Mouse (Mus musculus) MEL (cell line): Measurements from ENCODE around the gene Erbin. TPM values are rescaled to one million over a fixed set of nuclear protein-coding genes. Genes with fewer than 3 reads are reported as not detected.

Source experiments
- DNase-seq: peaks from one replicate; pipeline ENCODE4 v3.0.0; 2011; ENCODE audit warnings: low read depth, low spot score
- H3K27ac ChIP-seq: 2 replicates; pipeline ENCODE4 v1.5.1; 2012; ENCODE audit warnings: low read depth, mild to moderate bottlenecking, control low read depth, low read length, moderate library complexity; ENCODE audit not compliant: control insufficient read depth
- H3K27me3 ChIP-seq, 2 experiments: fragments of 150-350 bp in 1 of 2; sonication (generic) in 1 of 2; 2 replicates each; pipeline ENCODE4 v1.6.1; 2012; ENCODE audit warnings: low read length in 2 of 2, mild to moderate bottlenecking in 2 of 2, improper control_type of control experiment in 1 of 2, moderate library complexity in 1 of 2; ENCODE audit not compliant: insufficient read depth in 2 of 2, control insufficient read depth in 1 of 2
- H3K36me3 ChIP-seq, 2 experiments: 2 replicates each; pipeline ENCODE4 v1.6.1; 2012 to 2014; ENCODE audit warnings: low read length in 2 of 2, improper control_type of control experiment in 1 of 2, inconsistent platforms in 1 of 2, mild to moderate bottlenecking in 1 of 2; ENCODE audit not compliant: insufficient read depth in 2 of 2, control insufficient read depth in 1 of 2
- H3K4me1 ChIP-seq, 2 experiments: fragments of 150-350 bp in 1 of 2; sonication (generic) in 1 of 2; 2 replicates each; pipeline ENCODE4 v1.6.1; 2012; ENCODE audit warnings: low read length in 2 of 2, improper control_type of control experiment in 1 of 2, mild to moderate bottlenecking in 1 of 2; ENCODE audit not compliant: insufficient read depth in 2 of 2, control insufficient read depth in 1 of 2
- H3K4me3 ChIP-seq, 2 experiments: fragments of 150-350 bp in 1 of 2; sonication (generic) in 1 of 2; 2 replicates each; pipeline ENCODE4 v1.5.1; 2012; ENCODE audit warnings: low read depth in 2 of 2, low read length in 2 of 2, mild to moderate bottlenecking in 2 of 2, moderate library complexity in 2 of 2, control low read depth in 1 of 2, improper control_type of control experiment in 1 of 2; ENCODE audit not compliant: control insufficient read depth in 1 of 2, insufficient read depth in 1 of 2
- H3K79me2 ChIP-seq: 2 replicates; pipeline ENCODE4 v1.6.1; 2012; ENCODE audit warnings: mild to moderate bottlenecking, low read length, moderate library complexity; ENCODE audit not compliant: control insufficient read depth, poor library complexity, insufficient read depth
- H3K9ac ChIP-seq: 2 replicates; pipeline ENCODE4 v1.6.1; 2012; ENCODE audit warnings: low read depth, mild to moderate bottlenecking, control low read depth, low read length, moderate library complexity; ENCODE audit not compliant: control insufficient read depth, poor library complexity, severe bottlenecking
- H3K9me3 ChIP-seq: fragments of 150-350 bp; sonication (generic); replicated peaks from 2 replicates; pipeline ENCODE4 v1.6.1; 2012; ENCODE audit warnings: mild to moderate bottlenecking, low read length, improper control_type of control experiment, moderate library complexity; ENCODE audit not compliant: insufficient read depth
- BHLHE40 ChIP-seq: IDR thresholded peaks from 2 replicates; pipeline ENCODE4 v1.6.1; 2012; ENCODE audit warnings: low read depth, mild to moderate bottlenecking, inconsistent platforms, low read length, improper control_type of control experiment, borderline replicate concordance
- CHD1 ChIP-seq: IDR thresholded peaks from 2 replicates; pipeline ENCODE4 v1.6.1; 2012; ENCODE audit warnings: low read depth, mild to moderate bottlenecking, inconsistent platforms, low read length, improper control_type of control experiment
- CHD2 ChIP-seq: IDR thresholded peaks from 2 replicates; pipeline ENCODE4 v1.6.1; 2011; ENCODE audit warnings: low read length, improper control_type of control experiment
- ETS1 ChIP-seq: IDR thresholded peaks from 2 replicates; pipeline ENCODE4 v1.6.1; 2012; ENCODE audit warnings: low read depth, mild to moderate bottlenecking, inconsistent platforms, low read length, improper control_type of control experiment, moderate library complexity
- GATA1 ChIP-seq: IDR thresholded peaks from 2 replicates; pipeline ENCODE4 v1.6.1; 2011; ENCODE audit warnings: low read depth, low read length, improper control_type of control experiment
- HCFC1 ChIP-seq: IDR thresholded peaks from 2 replicates; pipeline ENCODE4 v1.6.1; 2012; ENCODE audit warnings: low read depth, mild to moderate bottlenecking, inconsistent platforms, low read length, improper control_type of control experiment, moderate library complexity
- KAT2A ChIP-seq: conservative IDR thresholded peaks from 2 replicates; pipeline ENCODE4 v1.6.1; 2012; ENCODE audit warnings: low read depth, low read length, improper control_type of control experiment, inconsistent platforms
- MAFK ChIP-seq: IDR thresholded peaks from 2 replicates; pipeline ENCODE4 v1.6.1; 2011; ENCODE audit warnings: low read depth, mild to moderate bottlenecking, low read length, improper control_type of control experiment, borderline replicate concordance
- MAX ChIP-seq: IDR thresholded peaks from 2 replicates; pipeline ENCODE4 v1.6.1; 2011; ENCODE audit warnings: low read length, improper control_type of control experiment
- MEF2A ChIP-seq: IDR thresholded peaks from 2 replicates; pipeline ENCODE4 v1.6.1; 2014; ENCODE audit warnings: low read depth, mild to moderate bottlenecking, inconsistent platforms, low read length, improper control_type of control experiment; ENCODE audit not compliant: poor library complexity, insufficient replicate concordance, severe bottlenecking; ENCODE audit errors: extremely low read depth
- MXI1 ChIP-seq: IDR thresholded peaks from 2 replicates; pipeline ENCODE4 v1.6.1; 2011; ENCODE audit warnings: mild to moderate bottlenecking, low read depth, low read length, improper control_type of control experiment
- MYB ChIP-seq: IDR thresholded peaks from 2 replicates; pipeline ENCODE4 v1.6.1; 2011; ENCODE audit warnings: mild to moderate bottlenecking, low read depth, low read length, improper control_type of control experiment
- MYC ChIP-seq: IDR thresholded peaks from 2 replicates; pipeline ENCODE4 v1.6.1; 2011; ENCODE audit warnings: low read depth, mild to moderate bottlenecking, low read length, improper control_type of control experiment, moderate library complexity
- NRF1 ChIP-seq: IDR thresholded peaks from 2 replicates; pipeline ENCODE4 v1.6.1; 2014; ENCODE audit warnings: low read depth, mild to moderate bottlenecking, inconsistent platforms, low read length, improper control_type of control experiment, moderate library complexity; ENCODE audit not compliant: poor library complexity, insufficient read depth, severe bottlenecking
- POLR2A ChIP-seq, 2 experiments: IDR thresholded peaks; 2 replicates each; pipeline ENCODE4 v1.6.1; 2011 to 2012; ENCODE audit warnings: low read length in 2 of 2, mild to moderate bottlenecking in 2 of 2, control low read depth in 1 of 2, improper control_type of control experiment in 1 of 2, low read depth in 1 of 2, moderate library complexity in 1 of 2; ENCODE audit not compliant: control insufficient read depth in 1 of 2, insufficient read depth in 1 of 2, poor library complexity in 1 of 2
- POLR2AphosphoS2 ChIP-seq: IDR thresholded peaks from 2 replicates; pipeline ENCODE4 v1.6.1; 2011; ENCODE audit warnings: low read length, improper control_type of control experiment
- POLR2AphosphoS5 ChIP-seq: IDR thresholded peaks from 2 replicates; pipeline ENCODE4 v1.6.1; 2012; ENCODE audit warnings: low read depth, borderline replicate concordance, mild to moderate bottlenecking, inconsistent platforms, low read length, moderate library complexity, mixed read lengths
- RCOR1 ChIP-seq: IDR thresholded peaks from 2 replicates; pipeline ENCODE4 v1.6.1; 2012; ENCODE audit warnings: low read depth, mild to moderate bottlenecking, inconsistent platforms, low read length, improper control_type of control experiment
- SIN3A ChIP-seq: IDR thresholded peaks from 2 replicates; pipeline ENCODE4 v1.6.1; 2012; ENCODE audit warnings: low read length, improper control_type of control experiment, inconsistent platforms
- TAL1 ChIP-seq: IDR thresholded peaks from 2 replicates; pipeline ENCODE4 v1.6.1; 2012; ENCODE audit warnings: mild to moderate bottlenecking, inconsistent platforms, low read length, moderate library complexity, mixed read lengths
- TCF12 ChIP-seq: IDR thresholded peaks from 2 replicates; pipeline ENCODE4 v1.6.1; 2014; ENCODE audit warnings: low read depth, mild to moderate bottlenecking, inconsistent platforms, low read length, improper control_type of control experiment, moderate library complexity
- USF1 ChIP-seq: IDR thresholded peaks from 2 replicates; pipeline ENCODE4 v1.6.1; 2014; ENCODE audit warnings: low read depth, mild to moderate bottlenecking, inconsistent platforms, low read length, improper control_type of control experiment, moderate library complexity
- USF2 ChIP-seq, 2 experiments: IDR thresholded peaks; 2 replicates each; pipeline ENCODE4 v1.6.1; 2011 to 2012; ENCODE audit warnings: improper control_type of control experiment in 2 of 2, low read length in 2 of 2, borderline replicate concordance in 1 of 2, inconsistent platforms in 1 of 2, low read depth in 1 of 2, mild to moderate bottlenecking in 1 of 2; ENCODE audit not compliant: insufficient read depth in 1 of 2
- ZC3H11A ChIP-seq: IDR thresholded peaks from 2 replicates; pipeline ENCODE4 v1.6.1; 2012; ENCODE audit warnings: low read depth, mild to moderate bottlenecking, inconsistent platforms, low read length, improper control_type of control experiment
- ZMIZ1 ChIP-seq: IDR thresholded peaks from 2 replicates; pipeline ENCODE4 v1.6.1; 2012; ENCODE audit warnings: low read depth, mild to moderate bottlenecking, inconsistent platforms, low read length, improper control_type of control experiment, moderate library complexity
- ZNF384 ChIP-seq: IDR thresholded peaks from 2 replicates; pipeline ENCODE4 v1.6.1; 2012; ENCODE audit warnings: low read depth, mild to moderate bottlenecking, inconsistent platforms, low read length, improper control_type of control experiment
- polyA plus RNA-seq, 2 experiments: library from polyadenylated mRNA; stranded (reverse) in 1 of 2; unstranded in 1 of 2; fragments of >175 nt in 1 of 2; fragments of >200 nt in 1 of 2; gene quantifications; 2 replicates each; pipeline versions ENCODE4 v1.2.1 to v1.2.4; 2012; ENCODE audit warnings: low replicate concordance in 2 of 2, low read depth in 1 of 2; ENCODE audit not compliant: insufficient read length in 2 of 2, insufficient read depth in 1 of 2, missing spikeins in 1 of 2
- total RNA-seq: library from RNA; depleted of rRNA; stranded (reverse); fragments of 300-350 nt; gene quantifications from 2 replicates; pipeline ENCODE4 v1.2.3, GENCODE M21; 2012

Gene Erbin
- total and polyA plus RNA-seq, 3 experiments, result 15.2 to 18.6 TPM; not detected in 1

DNA sequence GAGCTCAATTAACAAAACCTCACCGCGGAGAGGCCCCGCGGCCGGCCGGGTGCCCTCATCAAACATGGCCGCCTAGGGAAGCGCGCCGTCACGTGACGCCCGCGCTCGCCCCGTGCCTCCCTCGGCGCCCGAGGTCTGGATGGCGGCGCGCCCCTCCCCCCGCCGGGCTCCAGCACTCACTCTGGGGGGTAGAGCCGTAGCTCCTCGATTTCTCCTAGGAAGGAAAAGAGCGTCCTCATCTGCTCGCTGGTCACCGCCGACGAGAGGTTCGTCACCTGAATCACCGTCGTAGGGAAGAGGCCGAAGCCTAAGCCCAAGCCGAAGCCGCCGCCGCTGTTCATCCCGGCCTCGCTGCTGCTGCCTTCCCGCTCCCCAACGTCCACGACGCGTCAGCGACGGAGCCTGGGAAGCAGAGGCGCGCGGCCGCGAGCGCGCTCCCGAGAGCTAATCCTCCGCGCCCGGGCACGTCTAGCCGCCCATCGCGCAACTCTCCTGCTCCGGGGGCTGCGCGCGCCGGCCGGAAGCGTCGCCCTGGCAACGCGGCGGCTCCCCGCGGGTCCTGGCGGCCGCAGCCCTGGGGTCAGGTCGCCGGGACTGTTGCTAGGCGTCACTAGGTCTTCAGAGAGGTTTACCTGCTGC is 146.1 kb downstream of the Erbin start, which contains the start of gene Srek1 (continued):
- no peak for TF ChIP-seq ZC3H11A
- peak; percentile 83 for TF ChIP-seq NRF1
- TF ChIP-seq BHLHE40, result peak; percentile 93

- H3K36me3 ChIP-seq, result peaks cover 7 to 33% of the 10 kb centered on the region in 2 experiments
- H3K4me1 ChIP-seq, result peaks cover 5 to 13% of the 10 kb centered on the region in 2 experiments
- no peak for TF ChIP-seq POLR2AphosphoS5
- no peak for TF ChIP-seq ETS1
- peak; percentile 76 for TF ChIP-seq SIN3A
- TF ChIP-seq POLR2AphosphoS2, result no peak
- TF ChIP-seq ZNF384, result peak; percentile 96
- TF ChIP-seq HCFC1, result no peak
- no peak for TF ChIP-seq USF1
- TF ChIP-seq MYC, result peak; percentile 53; the same call in 1 of the 2 replicates
- TF ChIP-seq ZMIZ1, result 0 out of 2 replicates have a peak, but pooled peaks have one; percentile 0
- peak; percentile 64; the same call in 1 of the 2 replicates for TF ChIP-seq CHD1
- TF ChIP-seq MXI1, result peak; percentile 84
- DNase-seq, result no peak
- H3K4me3 ChIP-seq, result peak overlapping the region; percentile 82 to 87
- peak overlapping the region; percentile 86 for H3K27ac ChIP-seq
- H3K9me3 ChIP-seq, result no peaks in the 10 kb centered on the region
- peak overlapping the region; percentile 88 for H3K9ac ChIP-seq
- H3K79me2 ChIP-seq, result peaks cover 39% of the 10 kb centered on the region
- H3K27me3 ChIP-seq, result no peaks in the 10 kb centered on the region
Observed at GRCm38 (mm10) chr13:103773407-103774118, 146.8 kb downstream of the Erbin start.

DNA sequence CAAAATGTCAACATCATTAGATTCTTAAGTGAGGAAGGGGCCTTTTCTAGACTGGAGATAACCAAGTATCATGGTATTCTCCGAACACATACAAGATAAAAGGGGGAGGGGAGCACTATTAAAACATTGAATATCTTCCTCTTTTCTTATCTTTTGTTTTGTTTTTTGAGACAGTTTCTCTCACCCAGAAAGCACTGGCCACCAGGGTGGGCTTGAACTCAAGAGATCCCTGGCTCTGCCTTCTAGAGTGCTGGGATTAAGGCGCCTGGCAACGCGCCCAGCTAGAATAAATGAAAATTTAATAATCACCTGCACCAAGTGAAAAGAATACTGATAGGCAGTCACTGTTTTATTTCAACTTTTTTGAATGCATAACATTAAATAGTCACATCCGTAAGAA is 147.4 kb downstream of the Erbin start:
- Histone ChIP-seq H3K27ac (0 out of 2 replicates have a peak overlapping the region, but pooled peaks have one; percentile 21), H3K9ac (peak overlapping the region; percentile 88), H3K4me1 (peaks cover 5 to 13% of the 10 kb centered on the region in 2 experiments)
- TF ChIP-seq MAX (no peak), POLR2A (IDR thresholded peaks at IDR 0.05; ENCODE audit: control insufficient read depth in 1 of 2, insufficient read depth in 1 of 2, low read depth in 1 of 2, low read length in 2 of 2, poor library complexity in 1 of 2) (no peak), TCF12 (0 out of 2 replicates have a peak, but pooled peaks have one; percentile 33), MYC (0 out of 2 replicates have a peak, but pooled peaks have one; percentile 22), ETS1 (peak; percentile 67), GATA1 (peak; percentile 77), CHD1 (no peak), MAFK (no peak), MYB (no peak), CHD2 (0 out of 2 replicates have a peak, but pooled peaks have one; percentile 36), RCOR1 (peak; percentile 51; the same call in 1 of the 2 replicates), TAL1 (no peak), ZMIZ1 (no peak), USF2 (IDR thresholded peaks at IDR 0.05; ENCODE audit: borderline replicate concordance in 1 of 2, insufficient read depth in 1 of 2, low read depth in 1 of 2, low read length in 2 of 2) (no peak), ZC3H11A (no peak), MEF2A (no peak), KAT2A (no peak)

More for the DNA sequence above, 147.4 kb downstream of the Erbin start:
- Histone ChIP-seq H3K27me3 (no peaks in the 10 kb centered on the region), H3K4me3 (peak overlapping the region; percentile 55 to 82), H3K36me3 (peaks cover 13 to 33% of the 10 kb centered on the region in 2 experiments), H3K9me3 (no peaks in the 10 kb centered on the region), H3K79me2 (peaks cover 39% of the 10 kb centered on the region)
- DNase-seq, result peak; percentile 82
